7 mouse cellular contexts compared by ENCODE assay signal in the genomic region with DNA sequence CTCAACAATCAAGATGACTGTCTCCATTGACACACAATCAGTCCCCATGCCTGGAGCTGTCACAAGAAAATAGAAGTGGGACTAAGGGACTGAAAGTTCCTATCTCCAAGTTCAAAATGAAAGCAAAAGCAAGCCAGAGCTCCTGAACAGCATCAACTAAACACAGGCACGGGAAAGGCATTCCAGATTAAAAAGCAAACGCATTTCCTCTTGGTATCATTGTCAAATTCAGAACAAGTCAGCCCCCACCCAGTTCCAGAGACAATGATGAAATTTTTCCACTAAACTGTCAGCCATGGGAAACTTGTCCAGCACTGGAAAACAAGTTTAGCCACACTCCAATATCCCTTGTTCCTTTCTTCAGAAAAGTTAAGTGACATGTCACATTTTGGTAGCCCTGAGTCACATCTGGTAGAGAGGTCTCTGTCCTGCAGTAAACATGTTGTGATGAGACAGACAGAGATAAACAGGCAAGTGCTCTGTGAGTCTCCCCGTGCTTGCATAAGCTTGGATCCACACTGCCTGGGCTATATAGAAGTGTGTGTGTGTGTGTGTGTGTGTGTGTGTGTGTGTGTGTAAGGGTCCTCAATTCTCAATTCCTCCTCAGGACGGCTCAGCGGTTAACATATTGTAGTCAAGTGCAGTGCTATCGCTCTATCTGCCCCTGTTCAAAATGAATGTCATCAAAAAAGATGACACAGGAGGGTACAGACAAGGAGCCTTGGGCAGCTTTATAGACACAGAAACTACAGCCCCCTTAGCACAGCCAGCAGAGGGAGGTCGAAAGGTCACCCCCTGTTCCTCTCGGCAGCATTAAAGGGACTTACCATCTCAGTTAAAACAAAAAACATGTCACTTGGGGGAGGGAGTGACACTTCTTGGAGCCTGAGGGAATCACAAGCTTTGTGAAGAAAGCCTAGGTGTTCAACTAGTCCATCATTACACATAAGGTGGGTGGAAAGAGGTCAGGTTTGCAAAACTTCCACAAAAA. TPM values are rescaled to one million over a fixed set of nuclear protein-coding genes. Genes with fewer than 3 reads are reported as not detected.
A peak's percentile ranks its signal among the peaks of the same experiment; 100 is the strongest.
DNase-seq lines count a peak whose midpoint lies in the region; ATAC-seq and TF ChIP-seq lines count a peak whose summit lies in the region.

No protein-coding gene starts in this region.

- no peak for ATAC-seq in G1E (ENCODE audit: extremely low read depth, insufficient number of reproducible peaks, low FRiP score, poor library complexity, severe bottlenecking)
- no peak for ATAC-seq in forebrain, embryonic 16.5 days
- ATAC-seq in limb, embryonic 14.5 days (ENCODE audit: low FRiP score, low read depth) = no peak
- ATAC-seq in neural tube, embryonic 12.5 days (ENCODE audit: low FRiP score, low read depth) = no peak

- peaks cover 75% of the 10 kb centered on the region for H3K4me1 ChIP-seq in G1E (ENCODE audit: insufficient read depth, low read depth, low read length)
- H3K4me1 ChIP-seq in forebrain, embryonic 16.5 days (replicated peaks; ENCODE audit: control insufficient read depth, insufficient read depth, low read length) = peaks cover 67% of the 10 kb centered on the region
- peaks cover 35% of the 10 kb centered on the region for H3K4me1 ChIP-seq in limb, embryonic 14.5 days (ENCODE audit: control insufficient read depth, insufficient read depth, low read length)
- peaks cover 56% of the 10 kb centered on the region for H3K4me1 ChIP-seq in neural tube, embryonic 12.5 days

- 48% methylated on average over 8 of the region's 8 CpGs for WGBS in forebrain, embryonic 16.5 days
- 50% methylated on average over 8 of the region's 8 CpGs for WGBS in limb, embryonic 14.5 days
- 48% methylated on average over 8 of the region's 8 CpGs for WGBS in neural tube, embryonic 12.5 days

- TF ChIP-seq POLR2A in limb, embryonic 14.5 days (IDR thresholded peaks at IDR 0.05; ENCODE audit: borderline replicate concordance, extremely low read depth, insufficient read depth, insufficient read length) = no peak

- peak overlapping the region; percentile 73 for H3K4me3 ChIP-seq in G1E (ENCODE audit: low read depth, low read length)
- peak overlapping the region; percentile 81 for H3K4me3 ChIP-seq in forebrain, embryonic 16.5 days (replicated peaks; ENCODE audit: low read length)
- H3K4me3 ChIP-seq in limb, embryonic 14.5 days (replicated peaks; ENCODE audit: low read length) = peak overlapping the region; percentile 79; the same call in 1 of the 2 replicates
- peak overlapping the region; percentile 77 for H3K4me3 ChIP-seq in neural tube, embryonic 12.5 days

- intact Hi-C loops in left cerebral cortex, postnatal 4 days (cut with DNase I) = no loop called here

- peaks cover 19% of the 10 kb centered on the region for H3K27me3 ChIP-seq in G1E (ENCODE audit: insufficient read depth, low read length)
- H3K27me3 ChIP-seq in forebrain, embryonic 16.5 days (replicated peaks; ENCODE audit: control insufficient read depth, insufficient read depth, low read length) = no peaks in the 10 kb centered on the region
- H3K27me3 ChIP-seq in limb, embryonic 14.5 days (ENCODE audit: control insufficient read depth, insufficient read depth, low read length) = no peaks in the 10 kb centered on the region
- H3K27me3 ChIP-seq in neural tube, embryonic 12.5 days (replicated peaks) = no peaks in the 10 kb centered on the region

- no peak for TF ChIP-seq CTCF in G1E (IDR thresholded peaks at IDR 0.05; ENCODE audit: low read depth, low read length)

- H3K9ac ChIP-seq in forebrain, embryonic 16.5 days (replicated peaks; ENCODE audit: low read depth, low read length) = peak overlapping the region; percentile 97
- no peak overlapping the region for H3K9ac ChIP-seq in limb, embryonic 14.5 days (ENCODE audit: low read depth, low read length, severe bottlenecking)
- H3K9ac ChIP-seq in neural tube, embryonic 12.5 days = peak overlapping the region; percentile 56; the same call in 1 of the 2 replicates

- H3K9me3 ChIP-seq in G1E (replicated peaks) = no peaks in the 10 kb centered on the region
- no peaks in the 10 kb centered on the region for H3K9me3 ChIP-seq in forebrain, embryonic 16.5 days (ENCODE audit: control insufficient read depth, low read length)
- no peaks in the 10 kb centered on the region for H3K9me3 ChIP-seq in limb, embryonic 14.5 days (ENCODE audit: control insufficient read depth, low read length)
- H3K9me3 ChIP-seq in neural tube, embryonic 12.5 days = no peaks in the 10 kb centered on the region

- peaks cover 15% of the 10 kb centered on the region for H3K36me3 ChIP-seq in G1E (replicated peaks)
- H3K36me3 ChIP-seq in forebrain, embryonic 16.5 days (ENCODE audit: control insufficient read depth, insufficient read depth) = no peaks in the 10 kb centered on the region
- no peaks in the 10 kb centered on the region; the same call in 1 of the 2 replicates for H3K36me3 ChIP-seq in limb, embryonic 14.5 days (ENCODE audit: control insufficient read depth, insufficient read depth, low read length)
- H3K36me3 ChIP-seq in neural tube, embryonic 12.5 days = no peaks in the 10 kb centered on the region

- no peak overlapping the region; the same call in 1 of the 2 replicates for H3K27ac ChIP-seq in forebrain, embryonic 16.5 days (ENCODE audit: low read length)
- no peak overlapping the region for H3K27ac ChIP-seq in limb, embryonic 14.5 days (replicated peaks; ENCODE audit: low read depth, low read length)
- no peak overlapping the region for H3K27ac ChIP-seq in neural tube, embryonic 12.5 days

- peak overlapping the region; percentile 91 for H3K4me2 ChIP-seq in forebrain, embryonic 16.5 days (ENCODE audit: low read length)
- peak overlapping the region; percentile 92; the same call in 1 of the 2 replicates for H3K4me2 ChIP-seq in limb, embryonic 14.5 days (replicated peaks; ENCODE audit: low read depth, low read length, severe bottlenecking)
- H3K4me2 ChIP-seq in neural tube, embryonic 12.5 days (replicated peaks) = peak overlapping the region; percentile 78

- peak; percentile 41 for DNase-seq in 3T3-L1 (ENCODE audit: low read depth, low spot score)
- no peak for DNase-seq in G1E (ENCODE audit: low spot score)
- no peak for DNase-seq in limb, embryonic 14.5 days (ENCODE audit: low spot score)
- DNase-seq in testis, postnatal 10 days (ENCODE audit: low spot score) = no peak
- DNase-seq in left cerebral cortex, postnatal 4 days = no peak

RNA-seq across cellular contexts. Expression of a gene that starts 2.0 kb away (rescaled TPM):
- total RNA-seq in G1E (2014; fragmentation: Nextera tagmentation) (11.8 and 99.6 TPM in 2 replicates), G1E (2017) (6.7 and 7.9 TPM in 2 replicates)
- 14.9 and 18.3 TPM in 2 replicates for polyA plus RNA-seq in G1E (2012)
- polyA plus RNA-seq in forebrain, embryonic 16.5 days (2015; fragmentation: Nextera tagmentation; extraction: Ambion mirVana) = 30.4 and 34.9 TPM in 2 replicates
- 18.0 and 24.2 TPM in 2 replicates for polyA plus RNA-seq in limb, embryonic 14.5 days (2012; rRNA removed)
- polyA plus RNA-seq in limb, embryonic 14.5 days (2014; fragmentation: Nextera tagmentation; extraction: Ambion mirVana) = 9.1 and 9.3 TPM in 2 replicates
- polyA plus RNA-seq in neural tube, embryonic 12.5 days (2016; fragmentation: Nextera tagmentation; extraction: Ambion mirVana) = 38.0 and 42.4 TPM in 2 replicates
- 100 to 1,000 TPM; 128 to 133 TPM for total RNA-seq in left cerebral cortex, postnatal 4 days (2021)

RNA-seq across cellular contexts. Expression of a gene that starts 28.2 kb away (rescaled TPM):
- total RNA-seq in G1E (2014; fragmentation: Nextera tagmentation) (22.7 and 24.8 TPM in 2 replicates), G1E (2017) (18.5 and 19.0 TPM in 2 replicates)
- 2.3 and 2.9 TPM in 2 replicates for polyA plus RNA-seq in G1E (2012)
- polyA plus RNA-seq in forebrain, embryonic 16.5 days (2015; fragmentation: Nextera tagmentation; extraction: Ambion mirVana) = 12.3 and 13.1 TPM in 2 replicates
- polyA plus RNA-seq in limb, embryonic 14.5 days (2012; rRNA removed) = 17.1 and 17.8 TPM in 2 replicates
- polyA plus RNA-seq in limb, embryonic 14.5 days (2014; fragmentation: Nextera tagmentation; extraction: Ambion mirVana) = 18.3 and 20.8 TPM in 2 replicates
- polyA plus RNA-seq in neural tube, embryonic 12.5 days (2016; fragmentation: Nextera tagmentation; extraction: Ambion mirVana) = 12.3 and 12.6 TPM in 2 replicates
- total RNA-seq in left cerebral cortex, postnatal 4 days (2021) = 10 to 100 TPM; 22.0 to 23.9 TPM
